Mouse (Mus musculus) monocyte, adult 5-6 weeks (primary cell): ENCODE data around the gene Olfr1417. TPM values are rescaled to one million over a fixed set of nuclear protein-coding genes. Genes with fewer than 3 reads are reported as not detected.

ENCODE experiments used
- ATAC-seq: fragments of 153-309, 156-312 bp; replicated peaks from 2 replicates; pipeline ENCODE4 v1.8.0; 2017; ENCODE audit warnings: mild to moderate bottlenecking; ENCODE audit not compliant: low TSS enrichment, insufficient number of reproducible peaks, severe bottlenecking, poor library complexity, low FRiP score
- total RNA-seq: library from RNA; stranded (forward); fragments of 200-1000, 200-491, 200-594 nt; gene quantifications from 3 replicates; pipeline ENCODE4 v1.2.3, GENCODE M21; 2017

The Olfr1417 gene
- total RNA-seq, 1 experiment from 2014 or later, result not detected

- no peak for ATAC-seq
Observed at GRCm38 (mm10) chr19:11813136-11813535, 25.9 kb downstream of the Olfr1417 start.

- no peak for ATAC-seq
Observed at GRCm38 (mm10) chr19:11811688-11812365, 27.2 kb downstream of the Olfr1417 start.

GRCm38 (mm10) chr19:11810856-11811255 lies 28.2 kb downstream of the Olfr1417 start:
- ATAC-seq, result no peak

- no peak for ATAC-seq
Observed at GRCm38 (mm10) chr19:11810003-11810758, 28.8 kb downstream of the Olfr1417 start.

GRCm38 (mm10) chr19:11808452-11808851 lies 30.6 kb downstream of the Olfr1417 start:
- ATAC-seq, result no peak

- no peak for ATAC-seq
Observed at GRCm38 (mm10) chr19:11807822-11808221, 31.2 kb downstream of the Olfr1417 start.

- peak; percentile 51; the same call in 1 of the 2 replicates for ATAC-seq
Observed at GRCm38 (mm10) chr19:11807251-11807650, 31.8 kb downstream of the Olfr1417 start.

GRCm38 (mm10) chr19:11804423-11804822 lies 34.6 kb downstream of the Olfr1417 start:
- no peak for ATAC-seq

- ATAC-seq, result peak; percentile 75
Observed at GRCm38 (mm10) chr19:11800531-11801315, 38.3 kb downstream of the Olfr1417 start.

- ATAC-seq, result no peak
Observed at GRCm38 (mm10) chr19:11794447-11794846, 44.6 kb downstream of the Olfr1417 start.

GRCm38 (mm10) chr19:11793741-11794359 lies 45.2 kb downstream of the Olfr1417 start:
- no peak for ATAC-seq

- ATAC-seq, result no peak
Observed at GRCm38 (mm10) chr19:11791825-11792224, 47.2 kb downstream of the Olfr1417 start.

- no peak for ATAC-seq
Observed at GRCm38 (mm10) chr19:11788876-11789275, 50.1 kb downstream of the Olfr1417 start.

- no peak for ATAC-seq
Observed at GRCm38 (mm10) chr19:11787826-11788225, 51.2 kb downstream of the Olfr1417 start.

GRCm38 (mm10) chr19:11785409-11786154 lies 53.4 kb downstream of the Olfr1417 start:
- no peak for ATAC-seq

GRCm38 (mm10) chr19:11777191-11777865 lies 61.7 kb downstream of the Olfr1417 start:
- ATAC-seq, result peak; percentile 64; the same call in 1 of the 2 replicates
